Mouse (Mus musculus) neural tube, embryonic 11.5 days (tissue): Measurements from ENCODE around the gene Dhrs7b. TPM values are rescaled to one million over a fixed set of nuclear protein-coding genes. Genes with fewer than 3 reads are reported as not detected.

Source experiments
- ATAC-seq: fragments of 200-750 bp; cut with Nextera tagmentation; 2 replicates; pipeline ENCODE4 v1.8.0; 2017; ENCODE audit warnings: moderate number of reproducible peaks, mild to moderate bottlenecking, moderate TSS enrichment, moderate library complexity; ENCODE audit not compliant: insufficient read depth, low FRiP score, low TSS enrichment
- DNase-seq: peaks from one replicate; pipeline ENCODE4 v3.0.0-alpha.2; 2015; ENCODE audit warnings: low spot score
- H3K27ac ChIP-seq: fragments of 300-500 bp; sonication (generic); 2 replicates; pipeline ENCODE4 v1.5.1; 2014; ENCODE audit warnings: low read depth, mild to moderate bottlenecking, low read length
- H3K27me3 ChIP-seq: fragments of 300-500 bp; sonication (generic); 2 replicates; pipeline ENCODE4 v1.6.1; 2014; ENCODE audit warnings: mild to moderate bottlenecking, low read length, mixed read lengths; ENCODE audit not compliant: control insufficient read depth, insufficient read depth
- H3K36me3 ChIP-seq: fragments of 300-500 bp; sonication (generic); 2 replicates; pipeline ENCODE4 v1.6.1; 2014; ENCODE audit warnings: mild to moderate bottlenecking, low read length, moderate library complexity, mixed read lengths; ENCODE audit not compliant: control insufficient read depth, insufficient read depth
- H3K4me1 ChIP-seq: fragments of 300-500 bp; sonication (generic); 2 replicates; pipeline ENCODE4 v1.6.1; 2014; ENCODE audit warnings: low read length, mixed read lengths; ENCODE audit not compliant: control insufficient read depth, insufficient read depth
- H3K4me2 ChIP-seq: fragments of 300-500 bp; sonication (generic); 2 replicates; pipeline ENCODE4 v1.6.1; 2014; ENCODE audit warnings: low read depth, mild to moderate bottlenecking, moderate library complexity
- H3K4me3 ChIP-seq: fragments of 300-500 bp; sonication (generic); 2 replicates; pipeline ENCODE4 v1.5.1; 2014; ENCODE audit warnings: low read depth, low read length
- H3K9ac ChIP-seq: fragments of 300-500 bp; sonication (generic); 2 replicates; pipeline ENCODE4 v1.6.1; 2014; ENCODE audit warnings: mild to moderate bottlenecking, low read length
- H3K9me3 ChIP-seq: fragments of 300-500 bp; sonication (generic); 2 replicates; pipeline ENCODE4 v1.6.1; 2016; ENCODE audit warnings: low read length; ENCODE audit not compliant: control insufficient read depth
- WGBS: fragments of 180-500 bp; shearing (Covaris S2); extraction: QIAGEN DNeasy Blood & Tissue Kit; methylation state at CpG from one replicate; pipeline ENCODE4 v1.1.7; 2014; 5-methylcytosine and 5-hydroxymethylcytosine counted together
- polyA plus RNA-seq: library from polyadenylated mRNA; unstranded; fragments of >200 nt; fragmentation: Nextera tagmentation; extraction: Ambion mirVana; gene quantifications from 2 replicates; pipeline ENCODE4 v1.2.1, GENCODE M21; 2014

Gene Dhrs7b
- polyA plus RNA-seq, 1 experiment from 2014 or later, result 24.3 TPM

DNA sequence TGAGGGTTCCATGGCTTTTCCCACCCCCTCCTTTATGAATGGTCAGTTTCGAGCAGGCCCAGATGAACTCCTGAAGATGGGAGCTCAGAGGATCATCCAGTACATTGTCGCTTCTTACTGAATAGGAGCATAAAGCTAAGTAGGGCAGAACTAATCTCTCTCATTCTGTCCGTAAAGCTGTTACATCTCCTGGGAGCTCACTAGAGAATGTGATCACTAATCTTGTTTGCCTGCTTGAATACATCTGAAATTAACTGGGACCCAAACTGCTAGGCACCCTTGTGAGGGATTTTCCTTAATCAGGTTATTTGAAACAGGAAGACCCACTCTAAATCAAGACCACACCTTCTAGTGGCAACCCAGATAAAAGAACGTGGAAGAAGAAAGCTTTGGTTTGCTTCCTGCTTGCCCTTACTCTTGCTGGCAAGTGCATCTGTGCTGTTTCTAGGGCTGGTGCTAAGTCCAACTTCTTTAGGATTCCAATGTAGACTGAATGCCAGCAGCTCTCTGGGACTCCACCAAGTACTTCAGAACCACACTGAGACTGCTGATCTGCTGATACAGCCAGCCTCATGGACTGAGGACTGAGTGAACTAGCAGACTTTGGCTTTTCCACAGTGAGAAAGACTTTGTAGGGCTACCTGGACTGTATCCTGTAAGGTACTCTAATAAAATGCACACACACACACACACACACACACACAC, 3.0 kb upstream of the Dhrs7b start:
- H3K27me3 ChIP-seq, result no peaks in the 10 kb centered on the region
- no peak overlapping the region for H3K9ac ChIP-seq
- H3K27ac ChIP-seq, result no peak overlapping the region
- no peak for ATAC-seq
- no peak overlapping the region for H3K4me2 ChIP-seq
- DNase-seq, result no peak
- 50% methylated on average over 4 of the region's 4 CpGs for WGBS
- no peak overlapping the region for H3K4me3 ChIP-seq
- no peaks in the 10 kb centered on the region for H3K36me3 ChIP-seq
- no peaks in the 10 kb centered on the region for H3K4me1 ChIP-seq
- H3K9me3 ChIP-seq, result no peaks in the 10 kb centered on the region

DNA sequence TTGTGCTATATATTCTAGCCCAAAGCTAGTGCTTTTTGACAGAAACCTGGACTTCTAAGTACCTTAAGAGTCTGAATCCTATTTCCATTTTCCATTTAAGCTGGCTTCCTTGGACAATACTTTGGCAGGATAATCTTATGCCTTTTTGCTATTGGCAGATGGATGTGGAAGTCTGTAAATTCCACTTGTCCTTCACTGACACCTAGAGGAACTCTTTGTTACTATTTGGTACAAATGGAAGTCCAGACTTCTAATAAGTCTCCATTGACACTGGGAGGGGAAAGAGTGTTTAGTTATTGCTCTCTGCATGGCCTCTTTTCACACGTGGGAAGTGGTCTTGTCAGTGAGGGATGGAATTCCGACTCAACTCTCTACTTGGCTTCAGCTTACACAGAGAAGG, 1.5 kb upstream of the Dhrs7b start:
- 33% methylated on average over 2 of the region's 2 CpGs for WGBS
- Histone ChIP-seq H3K27me3 (no peaks in the 10 kb centered on the region), H3K9me3 (no peaks in the 10 kb centered on the region), H3K27ac (no peak overlapping the region), H3K36me3 (no peaks in the 10 kb centered on the region), H3K4me3 (no peak overlapping the region), H3K4me2 (no peak overlapping the region), H3K4me1 (no peaks in the 10 kb centered on the region), H3K9ac (no peak overlapping the region)
- DNase-seq (no peak), ATAC-seq (no peak)

DNA sequence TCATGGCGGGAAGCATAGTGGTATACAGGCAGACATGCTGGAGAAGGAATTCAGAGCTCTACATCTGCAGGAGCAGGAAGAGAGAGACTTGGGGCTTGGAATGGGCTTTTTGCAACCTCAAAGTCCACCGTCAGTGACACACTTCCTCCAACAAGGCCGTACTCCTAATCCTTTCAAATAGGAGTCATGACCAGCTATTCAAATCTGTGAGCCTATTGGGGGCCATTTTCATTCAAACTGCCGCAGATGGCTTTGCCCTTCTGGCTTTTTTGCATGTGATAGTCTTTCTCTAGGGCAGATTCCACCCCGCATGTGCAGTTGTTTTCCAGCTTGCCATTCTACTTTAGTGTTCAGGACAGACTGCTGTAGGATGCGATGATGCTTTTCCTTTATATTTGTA, 6.5 kb downstream of the Dhrs7b start:
- DNase-seq, result no peak
- 93% methylated on average over 6 of the region's 6 CpGs for WGBS
- Histone ChIP-seq H3K9ac (no peak overlapping the region), H3K4me3 (no peak overlapping the region), H3K9me3 (no peaks in the 10 kb centered on the region), H3K4me2 (no peak overlapping the region), H3K36me3 (no peaks in the 10 kb centered on the region), H3K27me3 (no peaks in the 10 kb centered on the region), H3K4me1 (no peaks in the 10 kb centered on the region), H3K27ac (no peak overlapping the region)
- ATAC-seq, result no peak

DNA sequence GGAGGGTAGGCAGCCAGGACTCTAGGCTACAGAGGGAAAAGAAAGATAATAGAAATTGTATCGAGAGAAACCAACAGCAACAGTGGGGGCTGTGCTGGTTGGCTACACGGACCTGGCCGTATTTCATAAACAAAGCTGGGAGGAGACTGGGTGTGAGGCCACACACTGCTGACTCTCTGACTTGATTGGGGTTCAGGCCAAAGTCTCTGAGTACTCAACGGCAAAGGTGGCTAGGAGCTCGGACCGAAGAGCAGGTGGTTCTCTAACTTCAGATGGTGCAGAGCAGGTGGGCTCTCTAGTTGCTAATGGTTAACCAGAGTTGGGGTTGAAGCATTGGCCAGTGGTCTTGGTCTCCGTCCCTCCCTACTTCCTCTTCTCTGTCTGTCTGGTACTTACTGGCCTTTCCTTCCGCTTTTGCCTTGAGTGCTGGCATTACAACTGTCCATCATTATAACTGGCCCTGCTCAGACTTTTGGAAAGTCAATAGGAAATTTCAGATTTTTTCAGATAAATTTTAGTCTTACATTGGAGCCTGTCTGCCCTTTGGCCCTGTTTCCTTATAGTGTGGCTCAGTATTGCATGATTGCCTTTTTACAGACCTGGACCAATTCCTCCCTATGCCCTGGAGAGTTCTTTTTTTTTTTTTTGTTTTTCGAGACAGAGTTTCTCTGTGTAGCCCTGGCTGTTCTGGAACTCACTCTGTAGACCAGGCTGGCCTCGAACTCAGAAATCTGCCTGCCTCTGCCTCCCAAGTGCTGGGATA, 7.4 kb downstream of the Dhrs7b start:
- ATAC-seq (no peak), DNase-seq (no peak)
- Histone ChIP-seq H3K4me1 (no peaks in the 10 kb centered on the region), H3K4me2 (no peak overlapping the region), H3K27ac (no peak overlapping the region), H3K27me3 (no peaks in the 10 kb centered on the region), H3K9ac (no peak overlapping the region), H3K36me3 (no peaks in the 10 kb centered on the region), H3K9me3 (no peaks in the 10 kb centered on the region), H3K4me3 (no peak overlapping the region)
- WGBS, result 90% methylated on average over 10 of the region's 10 CpGs

DNA sequence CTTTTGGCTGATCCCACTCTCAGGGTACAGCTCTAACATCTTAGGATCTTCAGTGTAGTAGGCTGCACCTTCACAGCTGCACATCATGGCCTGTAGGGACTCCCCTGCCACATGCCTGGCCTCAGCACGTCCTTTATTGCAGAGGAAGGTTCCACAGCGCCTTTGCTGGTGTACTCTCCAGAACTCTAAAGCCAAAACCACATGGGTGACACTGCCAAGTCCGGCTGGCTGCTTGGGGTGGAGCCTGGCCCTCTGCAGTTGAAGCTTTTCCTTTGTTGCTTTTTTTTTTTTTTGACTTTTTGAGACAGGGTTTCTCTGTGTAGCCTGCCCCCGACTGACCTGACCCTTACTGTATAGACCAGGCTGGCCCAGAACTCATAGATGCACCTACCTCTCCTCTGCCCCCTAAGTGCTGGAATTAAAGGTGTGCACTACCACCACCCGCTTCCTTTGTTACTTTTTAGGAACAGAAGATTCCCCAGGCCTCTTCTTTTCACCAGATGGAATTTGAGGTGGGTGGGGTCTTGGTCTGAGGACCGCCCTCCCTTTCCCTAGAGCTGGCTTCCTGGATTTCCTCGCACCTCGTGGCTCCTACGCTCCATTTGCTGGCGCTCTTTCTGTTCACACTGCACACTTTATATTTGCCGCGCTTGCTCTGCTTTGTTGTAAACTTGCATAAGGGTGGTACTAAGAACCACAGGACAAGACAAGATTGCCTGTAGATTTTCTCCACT, 11.2 kb downstream of the Dhrs7b start:
- Histone ChIP-seq H3K27me3 (no peaks in the 10 kb centered on the region), H3K36me3 (no peaks in the 10 kb centered on the region), H3K4me3 (no peak overlapping the region), H3K4me2 (no peak overlapping the region), H3K27ac (no peak overlapping the region), H3K9me3 (no peaks in the 10 kb centered on the region), H3K9ac (no peak overlapping the region), H3K4me1 (no peaks in the 10 kb centered on the region)
- WGBS, result 79% methylated on average over 12 of the region's 12 CpGs
- no peak for DNase-seq
- no peak for ATAC-seq

DNA sequence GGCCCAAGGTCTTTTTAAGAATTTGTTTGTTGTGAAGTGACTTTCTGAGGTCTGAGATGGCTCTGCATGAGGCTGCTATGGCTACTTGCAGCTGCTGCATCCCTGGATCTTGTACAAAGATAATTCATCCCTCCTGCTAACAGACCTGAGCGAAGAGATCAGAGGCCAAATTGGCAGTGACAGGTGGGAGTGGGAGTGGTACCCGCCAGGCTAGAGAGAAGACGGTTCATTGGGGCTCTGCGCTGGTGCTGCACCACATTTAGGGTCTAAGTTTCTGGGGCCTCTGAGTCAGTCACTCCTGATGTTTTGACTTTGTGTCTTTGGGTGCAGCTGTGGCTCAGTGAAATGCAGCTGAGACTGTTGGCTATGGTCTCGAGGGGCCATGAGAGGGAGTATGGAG, 13.0 kb downstream of the Dhrs7b start:
- no peak overlapping the region for H3K4me2 ChIP-seq
- WGBS, result 90% methylated on average over 5 of the region's 5 CpGs
- H3K27ac ChIP-seq, result no peak overlapping the region
- H3K27me3 ChIP-seq, result no peaks in the 10 kb centered on the region
- DNase-seq (no peak), ATAC-seq (no peak)
- H3K9me3 ChIP-seq, result no peaks in the 10 kb centered on the region
- H3K9ac ChIP-seq, result no peak overlapping the region
- no peaks in the 10 kb centered on the region for H3K4me1 ChIP-seq
- no peaks in the 10 kb centered on the region for H3K36me3 ChIP-seq
- no peak overlapping the region for H3K4me3 ChIP-seq

DNA sequence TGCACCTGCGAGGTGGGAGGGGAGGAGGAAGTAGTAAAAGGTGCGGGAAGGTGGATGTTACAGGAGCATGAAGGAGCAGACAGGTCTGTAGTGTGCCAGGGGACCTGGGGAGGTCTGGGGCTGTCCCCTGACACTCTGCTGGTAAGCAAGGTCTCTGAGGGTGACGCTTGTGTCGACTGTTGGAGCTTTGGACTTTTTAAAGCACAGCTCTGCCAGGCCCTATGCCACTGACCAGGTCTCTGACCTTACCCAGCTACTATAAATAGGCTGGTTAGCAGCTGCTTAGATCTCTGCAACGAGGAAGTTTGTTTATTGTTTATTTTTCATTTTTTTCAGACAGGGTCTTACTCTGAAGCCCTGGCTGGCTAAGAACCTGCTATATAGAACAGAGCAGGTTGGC, 15.0 kb downstream of the Dhrs7b start:
- Histone ChIP-seq H3K9me3 (no peaks in the 10 kb centered on the region), H3K9ac (no peak overlapping the region), H3K4me3 (no peak overlapping the region), H3K36me3 (no peaks in the 10 kb centered on the region), H3K4me1 (no peaks in the 10 kb centered on the region), H3K4me2 (no peak overlapping the region), H3K27ac (no peak overlapping the region), H3K27me3 (no peaks in the 10 kb centered on the region)
- ATAC-seq, result no peak
- no peak for DNase-seq
- WGBS, result 89% methylated on average over 5 of the region's 5 CpGs

DNA sequence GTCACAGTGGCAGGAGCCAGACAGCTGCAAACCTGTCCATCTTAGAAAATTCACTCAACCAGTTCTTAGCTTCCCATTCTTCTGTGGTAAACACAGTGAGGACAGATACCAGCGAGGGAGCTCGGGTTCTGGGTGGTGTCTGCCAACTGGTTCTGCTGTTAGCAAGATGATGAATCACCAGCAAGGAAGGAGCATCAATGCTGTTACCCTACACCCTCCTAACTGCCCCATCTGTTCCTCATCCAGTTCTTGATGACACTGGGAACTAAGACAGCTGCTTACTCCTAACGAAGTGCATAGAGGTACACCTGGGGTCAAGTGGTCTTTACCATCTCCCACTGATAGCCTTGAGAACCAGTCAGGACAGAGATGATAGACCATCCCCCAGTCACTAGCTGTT, 26.2 kb downstream of the Dhrs7b start:
- no peak for DNase-seq
- no peak for ATAC-seq
- H3K4me2 ChIP-seq, result no peak overlapping the region
- H3K4me1 ChIP-seq, result no peaks in the 10 kb centered on the region
- H3K27me3 ChIP-seq, result no peaks in the 10 kb centered on the region
- WGBS, result 70% methylated on average over 3 of the region's 3 CpGs
- H3K9ac ChIP-seq, result no peak overlapping the region
- no peak overlapping the region for H3K27ac ChIP-seq
- H3K36me3 ChIP-seq, result 0 out of 2 replicates have a peak, but pooled peaks cover 3% of the 10 kb centered on the region
- no peak overlapping the region for H3K4me3 ChIP-seq
- no peaks in the 10 kb centered on the region for H3K9me3 ChIP-seq
